Mouse (Mus musculus): Measurements from ENCODE around the gene Snrk.

Gene Snrk

DNA sequence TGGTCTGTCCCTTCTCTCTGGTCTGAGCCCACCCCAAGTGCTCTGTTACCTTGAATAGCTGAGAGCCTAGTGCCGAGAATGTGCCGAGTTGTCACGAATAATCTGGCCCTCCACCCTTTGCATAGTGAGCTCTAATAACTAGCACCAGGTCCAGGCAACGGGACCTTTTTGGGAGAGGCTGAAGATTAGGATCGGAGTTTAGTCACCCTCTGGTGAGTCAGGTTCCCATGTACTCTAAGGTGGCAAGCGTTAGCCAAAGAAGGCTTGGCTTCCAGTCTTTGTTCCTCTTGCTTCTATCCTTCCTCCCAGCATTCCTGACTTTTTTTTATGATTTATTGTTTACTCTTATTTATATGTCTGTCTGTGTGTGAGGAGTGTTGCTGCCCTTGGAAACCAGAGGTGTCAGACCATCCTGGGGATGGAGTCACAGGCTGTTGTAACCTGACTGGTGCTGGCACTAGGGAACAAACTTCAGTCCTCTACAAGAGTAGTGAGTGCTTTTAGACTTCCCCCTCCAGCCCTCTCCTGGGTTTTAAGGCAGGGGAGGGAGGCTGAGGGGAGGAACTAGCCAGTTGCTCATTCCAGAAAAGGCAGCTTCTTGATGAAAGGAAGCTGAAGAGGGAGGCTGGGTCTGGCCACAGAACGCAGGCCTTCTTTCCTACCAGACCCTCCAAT is 9.2 kb upstream of the Snrk start:
- DNase-seq (ENCODE audit: low spot score in 2 of 2), result no peak

DNA sequence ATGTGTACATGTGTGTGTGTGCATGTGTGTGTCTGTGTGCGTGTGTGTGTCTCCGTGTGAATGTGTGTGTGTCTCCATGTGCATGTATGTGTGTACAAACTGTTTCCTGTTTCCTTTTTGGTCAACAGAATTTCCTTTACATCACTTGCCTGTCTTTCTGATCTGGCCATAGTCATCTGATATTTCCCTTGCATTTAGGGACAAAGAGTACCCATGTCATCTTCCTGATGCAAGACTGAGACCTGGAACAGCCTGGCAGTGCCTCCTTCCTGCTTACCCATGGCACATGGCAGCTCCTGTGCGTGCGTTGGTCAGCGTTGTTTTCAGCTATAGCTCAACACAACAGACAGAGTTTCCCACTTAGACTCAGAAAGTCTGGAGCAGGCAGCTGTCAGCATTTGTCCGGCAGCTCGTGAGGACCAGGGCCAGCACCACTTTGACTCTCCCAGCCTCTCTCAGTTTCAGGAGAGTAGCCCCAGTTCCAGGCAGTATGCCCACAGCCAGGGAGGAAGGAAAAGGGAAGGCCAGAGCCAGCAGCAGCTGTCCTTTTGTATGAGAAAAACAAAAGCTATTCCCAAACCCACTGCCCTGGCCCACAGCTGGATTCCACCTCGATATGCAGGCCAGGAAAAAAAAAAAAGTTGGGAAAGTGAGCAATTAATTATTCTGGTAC is 7.4 kb upstream of the Snrk start:
- no peak for DNase-seq (ENCODE audit: low spot score in 2 of 2)

DNA sequence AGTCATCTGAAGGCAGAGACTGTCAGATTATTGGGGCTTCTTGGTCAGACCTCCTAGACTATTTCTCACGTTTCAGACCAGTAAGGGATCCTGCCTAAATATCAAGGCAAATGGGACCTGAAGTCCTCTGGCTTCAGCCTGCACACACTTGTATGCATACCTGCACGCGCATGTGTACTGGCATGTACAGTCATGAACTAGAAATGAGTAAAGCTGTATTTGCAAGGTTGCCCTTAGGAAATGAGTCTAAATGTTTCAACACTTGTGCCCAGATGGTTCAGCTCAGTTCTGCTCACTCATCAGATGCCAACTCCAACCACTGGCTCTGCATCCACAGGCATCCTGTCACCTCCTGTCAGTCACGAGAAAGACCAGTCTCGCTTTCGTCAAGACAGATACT is 6.6 kb upstream of the Snrk start:
- no peak for DNase-seq (ENCODE audit: low spot score in 2 of 2)

DNA sequence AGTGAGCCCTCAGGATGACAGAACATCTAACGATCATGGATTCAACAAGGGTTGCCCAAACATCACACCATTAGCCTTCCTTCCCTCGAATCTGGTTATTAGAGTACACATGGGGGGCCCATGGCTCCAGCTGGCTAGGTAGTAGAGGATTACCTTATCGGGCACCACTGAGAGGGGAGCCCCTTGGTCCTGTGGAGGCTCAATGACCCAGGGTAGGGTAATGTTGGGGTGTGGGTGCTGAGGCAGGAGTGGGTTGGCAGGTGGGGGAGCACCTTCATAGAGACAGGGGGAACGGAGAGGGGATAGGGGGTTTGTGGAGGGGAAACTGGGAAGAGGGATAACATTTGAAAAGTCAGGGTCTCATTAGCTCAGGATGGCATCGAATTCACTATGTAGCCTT is 6.1 kb upstream of the Snrk start:
- no peak for DNase-seq (ENCODE audit: low spot score in 2 of 2)

DNA sequence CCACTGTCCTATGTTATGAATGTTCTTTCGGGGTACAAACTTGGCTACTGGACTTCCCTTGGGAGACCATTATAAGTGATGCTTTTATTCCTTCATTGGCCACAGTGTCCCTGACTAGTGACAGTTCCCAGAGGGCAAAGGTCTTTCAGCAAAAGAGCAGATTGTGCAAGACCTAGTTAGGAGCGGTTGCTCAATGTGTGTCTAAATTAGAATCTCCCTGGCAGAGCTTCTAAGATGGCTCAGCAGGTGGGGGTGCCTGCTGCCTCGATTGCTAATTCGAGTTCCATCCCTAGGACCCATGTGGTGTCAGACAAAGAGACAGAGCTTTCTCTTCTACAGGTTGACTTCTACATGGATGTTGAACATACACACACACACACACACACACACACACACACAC is 1.5 kb upstream of the Snrk start:
- DNase-seq (ENCODE audit: low spot score in 2 of 2), result no peak

DNA sequence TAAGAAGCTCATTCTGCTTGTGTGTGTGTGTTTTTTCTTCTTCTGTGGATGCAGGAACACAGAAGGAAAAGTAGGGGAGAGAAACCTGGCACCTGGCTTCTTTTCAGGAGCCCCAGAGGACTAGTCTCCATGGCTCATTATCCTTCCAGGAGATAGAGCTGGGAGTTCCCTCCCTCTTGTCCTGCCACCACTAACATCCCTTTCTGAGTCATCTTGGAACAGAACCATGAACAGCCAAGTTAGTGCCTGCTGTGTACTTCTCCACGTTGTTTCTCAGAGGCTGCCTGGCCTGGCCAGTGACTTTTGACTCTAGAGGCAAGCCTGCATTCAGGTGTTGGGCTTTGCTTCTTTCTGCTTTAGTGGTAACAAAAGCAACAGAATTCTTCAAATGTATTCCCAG is 707 bp upstream of the Snrk start:
- no peak for DNase-seq (ENCODE audit: low spot score in 2 of 2)

DNA sequence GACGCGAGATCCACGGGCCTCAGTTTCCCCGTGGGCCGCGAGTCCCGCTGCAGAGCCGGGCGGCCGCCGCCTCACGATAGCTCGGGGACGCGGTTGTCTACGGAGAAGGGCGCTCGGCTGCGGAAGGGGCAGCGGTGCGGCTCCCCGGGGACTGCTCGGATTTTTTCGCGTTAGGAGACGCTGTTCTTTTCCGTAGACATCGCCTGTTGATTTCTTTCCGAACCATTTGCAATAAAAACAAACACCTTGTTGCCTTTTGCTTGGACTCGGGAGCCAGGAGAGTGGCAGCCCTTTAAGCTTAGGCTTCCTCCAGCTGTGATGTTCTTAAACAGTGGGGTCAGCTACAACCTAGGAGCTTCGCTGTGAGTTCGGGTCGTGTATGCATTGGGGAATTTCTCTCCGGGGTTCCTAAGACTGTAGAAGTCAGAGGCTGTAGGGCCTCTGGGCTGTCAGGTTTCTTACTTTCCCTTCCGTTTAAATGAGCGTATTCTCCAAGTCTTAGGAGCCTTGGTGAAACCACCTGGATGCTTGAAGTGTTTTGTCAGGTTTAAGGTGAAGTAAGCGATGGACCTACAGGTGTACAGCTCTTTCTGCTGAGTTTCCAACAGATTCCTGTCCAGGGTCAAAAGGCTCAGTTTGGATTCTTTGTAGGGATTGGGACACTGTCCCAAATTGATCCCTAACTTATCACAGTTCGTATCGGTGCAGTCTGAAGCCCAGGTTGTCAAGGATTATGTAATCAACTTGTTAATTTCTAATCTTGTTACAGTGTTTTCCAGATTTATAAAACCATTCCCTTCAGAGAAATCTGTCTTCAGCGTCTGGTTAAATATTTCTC is 845 bp downstream of the Snrk start:
- DNase-seq (ENCODE audit: low spot score in 2 of 2), result peak; percentile 21 to 44

DNA sequence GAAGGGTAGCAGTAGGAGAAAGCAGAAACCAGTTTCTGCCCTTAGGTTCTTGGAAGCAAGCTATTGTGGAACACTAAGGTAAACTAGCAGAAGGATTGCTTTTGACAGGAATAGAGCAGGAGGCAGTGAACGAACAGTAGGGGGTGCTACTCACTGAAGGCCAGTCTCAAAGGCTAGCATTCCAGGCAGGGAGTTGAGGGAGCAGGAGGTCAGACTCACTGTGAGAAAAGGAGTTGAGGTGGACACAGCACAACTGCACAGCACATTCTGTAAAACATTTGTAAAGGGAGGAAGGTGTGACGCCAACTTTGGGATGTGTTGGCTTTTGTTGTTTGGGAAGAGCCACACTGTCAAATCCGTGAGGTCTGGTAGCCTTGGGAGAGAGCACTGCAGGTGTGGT is 3.0 kb downstream of the Snrk start:
- peak; percentile 40 to 54 for DNase-seq (ENCODE audit: low spot score in 2 of 2)

DNA sequence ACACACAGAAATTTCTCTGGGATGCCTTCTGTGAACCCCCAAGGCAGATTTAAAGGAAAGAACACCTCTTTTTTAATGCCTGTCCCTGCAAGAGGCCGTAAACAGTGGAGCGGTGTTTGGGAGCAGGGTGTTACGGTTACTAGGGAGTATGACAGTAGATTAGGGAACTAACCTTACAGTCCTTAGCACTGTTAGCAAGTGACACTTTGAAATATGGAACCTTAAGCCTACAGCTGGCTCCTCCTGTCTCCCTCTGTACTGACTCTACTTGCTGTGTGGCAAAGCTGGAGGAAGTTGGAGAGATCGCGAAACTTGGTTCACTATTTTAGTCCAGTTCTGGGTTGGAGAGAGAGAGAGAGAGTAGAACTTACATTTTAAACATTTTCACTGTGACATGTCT is 5.0 kb downstream of the Snrk start:
- no peak for DNase-seq (ENCODE audit: low spot score in 2 of 2)

DNA sequence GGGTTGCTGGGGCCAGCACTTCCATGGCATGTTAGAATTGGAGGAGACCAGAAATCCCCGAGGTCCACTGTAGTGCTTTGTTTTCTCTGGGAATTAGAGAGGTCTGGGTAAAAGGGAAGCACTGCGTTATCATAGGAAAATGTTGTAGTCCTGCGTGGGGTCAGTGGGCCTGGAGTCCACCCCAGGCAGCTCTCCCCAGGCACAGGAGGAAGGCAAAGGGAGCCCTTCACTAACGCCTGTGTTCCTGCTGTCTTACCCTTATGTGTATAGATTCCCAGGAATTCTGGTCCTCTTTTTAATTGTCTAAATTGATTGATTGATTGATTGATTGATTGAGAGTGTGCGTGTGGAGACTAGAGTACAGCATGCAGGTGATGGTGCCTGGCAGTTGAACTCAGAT is 6.1 kb downstream of the Snrk start:
- no peak for DNase-seq (ENCODE audit: low spot score in 2 of 2)

DNA sequence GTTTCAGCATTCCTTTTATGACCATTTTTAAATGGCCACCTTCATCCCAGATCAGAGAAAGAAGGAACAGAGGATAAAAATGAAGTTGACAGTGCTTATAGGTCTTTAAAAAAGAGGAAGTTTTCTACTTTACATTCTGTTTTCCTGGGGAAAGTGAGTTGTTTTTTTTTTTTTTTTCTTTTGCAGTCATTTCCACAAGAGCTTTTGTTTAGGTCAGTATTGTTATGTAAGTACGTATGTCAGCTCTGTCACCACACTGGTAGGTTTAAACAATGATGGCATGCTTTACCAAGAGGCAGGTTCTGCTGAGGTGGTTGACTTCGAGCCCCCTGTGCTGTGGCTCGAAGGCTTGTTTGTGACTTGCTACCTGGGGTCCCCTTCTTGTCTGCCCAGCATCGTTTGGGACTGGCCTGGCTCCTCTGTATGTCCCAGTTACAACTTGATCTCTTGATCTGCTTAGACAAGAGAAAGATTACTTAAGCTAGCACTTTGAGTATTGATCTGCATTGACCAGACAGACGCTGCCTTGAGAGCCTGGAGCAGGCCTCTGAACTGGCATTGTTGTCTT is 8.7 kb downstream of the Snrk start:
- DNase-seq (ENCODE audit: low spot score in 2 of 2), result no peak

DNA sequence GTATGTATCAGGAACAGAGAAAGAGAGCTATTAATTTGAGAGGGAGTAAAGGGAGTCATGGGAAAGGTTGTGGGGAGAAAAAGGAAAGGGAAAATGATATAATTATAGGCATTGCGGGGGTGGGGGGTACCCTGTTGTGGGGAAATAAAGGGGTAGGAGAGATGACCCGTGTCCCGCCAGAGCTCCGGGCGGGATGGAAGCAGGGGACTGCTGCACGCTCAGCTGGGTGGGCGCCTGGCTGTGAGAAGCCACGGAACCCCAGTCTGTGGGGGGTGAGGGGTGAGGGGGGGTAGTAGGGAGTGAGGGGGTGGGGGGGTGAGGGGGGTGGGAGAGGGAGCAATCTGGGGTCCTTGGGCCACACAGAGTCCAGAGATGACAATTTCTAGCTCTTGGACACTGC is 9.7 kb downstream of the Snrk start:
- no peak for DNase-seq (ENCODE audit: low spot score in 2 of 2)

DNA sequence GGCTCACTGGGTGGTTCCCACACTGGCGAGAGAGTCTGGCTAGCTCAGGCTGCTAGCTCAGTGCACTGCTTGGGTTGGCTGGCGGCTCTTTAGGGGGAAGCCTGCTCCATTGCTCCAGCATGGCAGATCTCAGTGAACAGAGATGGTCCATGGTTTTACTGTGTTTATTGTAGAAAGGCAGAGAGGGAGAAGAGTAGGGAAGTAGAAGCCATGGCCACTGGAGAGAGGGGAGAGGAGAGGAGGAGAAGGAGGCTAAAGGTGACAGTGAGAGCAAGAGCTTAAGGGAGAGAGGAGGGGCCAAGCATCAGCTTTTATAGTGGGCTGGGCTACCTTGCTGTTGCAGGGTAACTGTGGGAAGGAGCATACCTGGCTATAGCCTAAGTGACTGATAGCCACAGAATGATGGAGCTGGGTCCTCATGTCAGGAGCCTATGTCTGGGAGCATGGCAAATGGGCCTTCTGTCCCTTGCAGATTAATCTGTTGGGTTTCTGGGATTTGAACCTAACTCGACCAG is 10.3 kb downstream of the Snrk start:
- no peak for DNase-seq (ENCODE audit: low spot score in 2 of 2)

DNA sequence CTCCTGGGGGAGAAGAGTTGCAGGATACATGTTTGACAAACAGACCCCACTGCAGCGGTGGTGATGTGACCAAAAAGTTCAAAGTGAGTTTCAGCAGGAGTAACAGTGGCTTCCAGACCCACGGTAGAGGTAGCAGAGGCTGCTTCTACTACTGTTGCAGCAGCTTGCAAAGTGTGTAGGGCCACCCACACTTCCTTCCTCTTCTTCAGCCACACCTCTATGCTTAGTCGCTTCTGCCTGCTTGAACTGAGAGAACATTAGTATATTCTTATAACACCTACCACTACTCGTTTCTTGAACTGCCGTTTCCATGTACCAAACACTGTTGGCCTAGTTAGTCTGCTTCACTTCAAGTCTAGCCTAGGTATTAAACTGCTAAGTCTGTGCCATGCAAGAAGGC is 11.6 kb downstream of the Snrk start:
- DNase-seq (ENCODE audit: low spot score in 2 of 2), result peak in 1 of 2 experiments; percentile 29

DNA sequence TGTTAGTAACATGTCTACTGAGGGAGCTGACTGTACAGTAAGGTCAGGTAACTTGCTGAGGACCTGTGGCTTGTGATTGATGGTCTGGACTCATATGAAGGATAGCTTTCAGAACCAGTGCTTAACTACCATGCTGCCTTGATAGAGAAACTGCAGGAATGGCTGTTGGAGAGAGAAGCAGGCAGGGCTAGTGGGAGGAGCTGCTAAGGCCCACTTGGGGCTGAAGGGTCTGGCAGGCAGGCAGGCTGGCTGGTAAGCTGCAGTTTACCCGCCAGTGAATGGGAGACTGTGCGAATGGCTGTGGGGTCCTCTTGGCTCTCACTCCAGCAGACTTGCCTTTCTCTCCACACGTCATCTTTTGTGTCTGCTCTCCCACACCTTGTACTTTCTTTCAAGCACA is 13.6 kb downstream of the Snrk start:
- no peak for DNase-seq (ENCODE audit: low spot score in 2 of 2)

DNA sequence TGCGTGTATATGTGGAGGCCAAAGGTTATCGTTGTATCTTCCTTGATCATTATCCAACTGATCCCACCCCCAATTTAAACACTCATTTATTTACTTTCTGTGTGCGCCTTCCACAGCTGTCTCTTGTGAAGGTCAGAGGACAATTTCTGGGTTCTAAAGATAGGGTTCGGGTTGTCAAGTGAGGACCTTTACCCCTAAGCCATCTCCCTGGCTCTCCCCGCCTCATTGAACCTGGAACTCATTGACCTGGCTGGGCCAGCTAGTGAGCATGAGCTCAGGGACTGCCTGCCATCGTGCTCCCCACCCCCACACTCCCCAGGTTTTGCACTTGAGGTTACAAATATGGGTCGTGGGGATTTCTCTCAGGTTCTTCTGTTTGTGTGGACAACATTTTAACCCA is 15.1 kb downstream of the Snrk start:
- no peak for DNase-seq (ENCODE audit: low spot score in 2 of 2)

DNA sequence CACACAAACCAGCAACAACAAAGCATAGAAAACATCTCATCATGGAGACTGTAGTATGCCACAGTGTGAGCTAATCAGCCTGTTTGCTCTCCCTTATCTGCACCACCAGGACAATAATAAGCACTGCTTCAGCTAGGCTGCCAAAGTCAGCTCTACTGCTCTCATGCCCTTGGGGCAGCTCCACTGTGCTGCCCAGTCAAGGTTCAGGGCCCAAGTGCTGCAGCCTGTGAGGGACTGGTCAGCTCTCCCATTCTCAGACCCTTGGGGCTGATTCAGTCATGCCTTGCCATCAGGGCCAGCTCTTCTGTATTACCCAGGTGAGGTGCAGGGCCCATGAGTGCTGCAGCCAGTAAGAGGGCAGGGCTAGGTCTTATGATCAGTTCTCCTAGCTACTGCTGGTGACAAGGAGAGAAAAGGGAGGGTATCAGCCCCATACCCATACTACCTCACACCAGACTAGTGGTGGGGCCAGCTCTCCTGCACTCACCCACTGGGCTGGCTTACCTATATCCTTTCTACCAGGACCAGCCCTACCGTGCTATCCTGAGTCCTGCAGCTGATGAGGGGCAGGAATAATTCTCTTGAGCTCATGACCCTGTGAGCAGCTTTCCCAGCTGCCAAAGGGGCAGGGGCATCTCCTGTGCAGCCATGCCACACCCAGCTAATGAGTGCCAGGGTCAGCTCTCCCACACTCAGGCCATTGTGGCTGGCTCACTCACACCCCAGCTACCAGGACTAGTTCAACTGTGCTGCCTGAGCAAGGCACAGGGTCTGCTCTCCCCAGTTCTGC is 18.2 kb downstream of the Snrk start:
- no peak for DNase-seq (ENCODE audit: low spot score in 2 of 2)

DNA sequence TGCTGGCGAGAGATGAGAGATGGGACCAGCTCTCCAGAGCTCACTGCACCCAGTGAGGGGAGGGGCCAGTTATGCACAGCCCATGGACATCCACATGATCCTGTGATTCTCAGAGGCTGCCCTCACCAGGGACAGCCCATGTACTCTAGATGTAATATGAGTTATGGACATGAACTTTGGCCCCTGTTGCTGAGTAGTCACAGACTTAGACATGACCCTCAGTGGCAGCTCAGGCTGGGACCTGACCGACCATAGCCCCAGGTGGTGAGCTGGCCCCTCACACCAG is 18.8 kb downstream of the Snrk start:
- DNase-seq (ENCODE audit: low spot score in 2 of 2), result no peak

DNA sequence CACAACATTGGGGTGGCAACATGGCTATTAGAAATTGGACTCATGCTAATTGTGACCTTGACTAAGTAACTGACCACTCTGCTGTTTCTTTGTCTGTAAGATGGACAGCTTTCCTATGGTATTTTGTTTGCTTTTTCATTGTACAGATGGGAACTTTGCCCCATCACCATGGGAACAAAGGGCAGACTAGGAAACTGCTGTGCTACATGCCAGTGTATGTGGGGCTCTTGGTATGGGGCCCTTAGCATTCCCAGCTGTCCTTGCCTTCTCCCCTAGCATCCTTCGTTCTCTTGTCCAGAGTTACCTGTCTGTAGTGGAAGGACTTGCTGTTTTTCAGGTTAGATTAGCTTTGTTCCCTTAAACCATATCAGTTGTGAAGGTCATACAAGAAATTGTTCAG is 20.9 kb downstream of the Snrk start:
- no peak for DNase-seq (ENCODE audit: low spot score in 2 of 2)

DNA sequence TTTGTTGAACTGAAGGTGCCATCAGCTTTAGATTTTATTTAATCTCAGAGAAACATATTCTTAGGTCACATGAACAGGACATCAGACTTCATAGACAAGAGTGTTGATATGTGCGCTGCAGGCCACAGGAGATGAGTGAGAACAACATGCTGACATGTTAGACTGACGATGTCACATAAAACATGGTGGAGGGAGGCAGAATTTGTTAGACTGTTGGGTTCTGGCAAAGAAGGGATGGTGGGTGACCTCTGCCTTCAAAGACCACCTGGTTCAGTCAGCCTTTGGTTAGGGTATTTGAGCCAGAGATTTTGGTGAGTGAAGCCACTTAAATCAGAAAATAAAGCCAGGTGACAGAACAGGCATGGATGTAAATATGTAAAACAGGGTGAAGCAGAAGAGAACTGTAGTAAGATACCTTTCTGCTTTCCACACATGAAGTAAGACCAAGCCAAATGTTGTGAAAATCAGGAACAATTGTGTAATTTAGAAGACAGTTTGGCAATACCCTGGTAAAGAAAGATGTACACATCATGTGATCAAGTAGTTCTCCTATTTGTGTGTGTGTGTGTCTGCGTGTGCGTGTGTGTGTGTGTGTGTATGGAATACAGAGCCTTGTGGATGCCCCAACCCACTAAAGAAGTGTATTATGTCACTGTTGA is 21.4 kb downstream of the Snrk start:
- DNase-seq (ENCODE audit: low spot score in 2 of 2), result no peak

DNA sequence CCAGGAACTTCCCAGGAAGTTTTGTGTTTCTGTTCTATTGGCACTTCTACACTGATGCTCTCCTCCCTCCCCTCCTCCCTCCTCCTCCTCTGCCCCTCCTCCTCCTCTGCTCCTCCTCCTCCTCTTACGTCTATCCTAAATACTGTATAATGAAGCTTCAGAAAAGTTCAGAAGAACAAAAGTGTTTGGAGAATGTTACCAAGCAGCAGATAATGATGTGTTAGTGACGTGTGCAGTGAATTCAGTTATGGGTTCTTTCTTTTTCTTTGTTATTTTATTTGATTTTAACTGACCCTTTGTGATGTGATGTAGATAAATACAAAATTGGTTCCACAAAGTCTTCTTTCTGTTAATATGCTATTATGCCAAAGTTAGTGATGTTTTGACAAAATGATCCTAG is 22.2 kb downstream of the Snrk start:
- no peak for DNase-seq (ENCODE audit: low spot score in 2 of 2)
